Mouse (Mus musculus): ENCODE measurements around the gene Fga. TPM values are rescaled to one million over a fixed set of nuclear protein-coding genes. Genes with fewer than 3 reads are reported as not detected.

Gene Fga
- total RNA-seq, 2 experiments from 2014 or later, result not detected

GRCm38 (mm10) chr3:83080567-83081055 lies 54.7 kb downstream of the Fga start:
- peak; percentile 33 to 65 for DNase-seq
- intact Hi-C loops (cut with DNase I), result no loop called here

Other genes starting within 250 kb of the Fga start
- gene Rbm46, start 149.6 kb upstream of the Fga start, total RNA-seq (2021), result under 1 TPM; 0.43 to 0.59 TPM
- under 1 TPM; 0.32 to 0.33 TPM for gene Lrat, start 122.1 kb upstream of the Fga start, total RNA-seq (2021)
- gene Fgg, start 18.4 kb upstream of the Fga start, total RNA-seq (2021), result not detected
- not detected for gene Fgb, start 23.8 kb downstream of the Fga start, total RNA-seq (2021)
- gene Plrg1, start 29.4 kb downstream of the Fga start, total RNA-seq (2021), result 10 to 100 TPM; 26.4 to 31.5 TPM
- 1 to 10 TPM; 1.0 to 1.3 TPM for gene Dchs2, start 101.9 kb downstream of the Fga start, total RNA-seq (2021)